ENCODE assay signal across 10 mouse cellular contexts in genomic region chr10:93190475-93191262, GRCm38 (mm10). TPM values are rescaled to one million over a fixed set of nuclear protein-coding genes. Genes with fewer than 3 reads are reported as not detected.
A peak's percentile ranks its signal among the peaks of the same experiment; 100 is the strongest.
DNase-seq lines count a peak whose midpoint lies in the region; ATAC-seq lines count a peak whose summit lies in the region.
"Had no signal": no experiment of that assay in that cellular context is flagged by ENCODE, and none has a peak within 500 bp of the region (broad histone marks: within the 10 kb centered on the region; RNA-seq: fewer than 3 reads in every experiment).

No protein-coding gene starts in this region.

- H3K4me2 ChIP-seq in midbrain, embryonic 13.5 days (replicated peaks): no peak overlapping the region
- H3K4me2 ChIP-seq in midbrain, embryonic 14.5 days (ENCODE audit: low read length): no peak overlapping the region
- peak overlapping the region; percentile 11 for H3K4me2 ChIP-seq in liver, embryonic 15.5 days
- H3K4me2 ChIP-seq in stomach, embryonic 16.5 days (ENCODE audit: low read depth, low read length): no peak overlapping the region
- H3K4me2 ChIP-seq in forebrain, embryonic 14.5 days (ENCODE audit: low read length): no peak overlapping the region

- 65% methylated on average over 8 of the region's 8 CpGs for WGBS in heart, embryonic 10.5 days
- WGBS in midbrain, embryonic 13.5 days: 82% methylated on average over 8 of the region's 8 CpGs
- 86% methylated on average over 8 of the region's 8 CpGs for WGBS in midbrain, embryonic 14.5 days
- WGBS in liver, embryonic 15.5 days (ENCODE audit: insufficient replicate concordance): 20% methylated on average over 8 of the region's 8 CpGs
- WGBS in stomach, embryonic 16.5 days: 69% methylated on average over 8 of the region's 8 CpGs
- 85% methylated on average over 8 of the region's 8 CpGs for WGBS in forebrain, embryonic 14.5 days

- H3K9ac ChIP-seq in midbrain, embryonic 13.5 days (replicated peaks): no peak overlapping the region
- H3K9ac ChIP-seq in midbrain, embryonic 14.5 days (replicated peaks; ENCODE audit: low read length): no peak overlapping the region
- H3K9ac ChIP-seq in liver, embryonic 15.5 days: no peak overlapping the region
- H3K9ac ChIP-seq in stomach, embryonic 16.5 days (ENCODE audit: low read length): 0 out of 2 replicates have a peak overlapping the region, but pooled peaks have one; percentile 13
- H3K9ac ChIP-seq in forebrain, embryonic 14.5 days (ENCODE audit: low read length): no peak overlapping the region

- H3K27me3 ChIP-seq in heart, embryonic 10.5 days (ENCODE audit: insufficient read depth, poor library complexity, severe bottlenecking): no peaks in the 10 kb centered on the region
- H3K27me3 ChIP-seq in midbrain, embryonic 13.5 days: no peaks in the 10 kb centered on the region
- H3K27me3 ChIP-seq in midbrain, embryonic 14.5 days (ENCODE audit: control insufficient read depth, insufficient read depth, low read length): no peaks in the 10 kb centered on the region
- no peaks in the 10 kb centered on the region for H3K27me3 ChIP-seq in liver, embryonic 15.5 days
- H3K27me3 ChIP-seq in stomach, embryonic 16.5 days (ENCODE audit: control insufficient read depth, insufficient read depth, low read length): no peaks in the 10 kb centered on the region
- H3K27me3 ChIP-seq in forebrain, embryonic 14.5 days (replicated peaks; ENCODE audit: control insufficient read depth, insufficient read depth, low read length): no peaks in the 10 kb centered on the region

- H3K27ac ChIP-seq in heart, embryonic 10.5 days: peak overlapping the region; percentile 59; the same call in 1 of the 2 replicates
- no peak overlapping the region; the same call in 1 of the 2 replicates for H3K27ac ChIP-seq in midbrain, embryonic 13.5 days
- H3K27ac ChIP-seq in midbrain, embryonic 14.5 days (replicated peaks; ENCODE audit: low read depth, low read length): no peak overlapping the region
- peak overlapping the region; percentile 70 for H3K27ac ChIP-seq in liver, embryonic 15.5 days (replicated peaks)
- H3K27ac ChIP-seq in stomach, embryonic 16.5 days (ENCODE audit: low read length): no peak overlapping the region; the same call in 1 of the 2 replicates
- no peak overlapping the region for H3K27ac ChIP-seq in forebrain, embryonic 14.5 days (ENCODE audit: low read depth, low read length)

- no peaks in the 10 kb centered on the region for H3K36me3 ChIP-seq in heart, embryonic 10.5 days
- H3K36me3 ChIP-seq in midbrain, embryonic 13.5 days: no peaks in the 10 kb centered on the region
- H3K36me3 ChIP-seq in midbrain, embryonic 14.5 days (ENCODE audit: control insufficient read depth, insufficient read depth, low read length): no peaks in the 10 kb centered on the region
- no peaks in the 10 kb centered on the region for H3K36me3 ChIP-seq in liver, embryonic 15.5 days (replicated peaks)
- no peaks in the 10 kb centered on the region for H3K36me3 ChIP-seq in stomach, embryonic 16.5 days (ENCODE audit: control insufficient read depth, insufficient read depth, low read length)
- H3K36me3 ChIP-seq in forebrain, embryonic 14.5 days (ENCODE audit: control insufficient read depth, insufficient read depth, low read length): no peaks in the 10 kb centered on the region

- no peak for DNase-seq in heart, embryonic 10.5 days (ENCODE audit: low spot score)
- no peak for DNase-seq in heart, postnatal 25 days (ENCODE audit: low spot score)
- DNase-seq in midbrain, embryonic 14.5 days: no peak
- no peak for DNase-seq in forebrain, embryonic 14.5 days (ENCODE audit: low spot score)
- DNase-seq: cerebellum, adult 9-10 months; kidney, adult 2 months had no signal

- intact Hi-C loops in heart, postnatal 25 days (cut with DNase I): no loop called here

- no peak overlapping the region for H3K4me3 ChIP-seq in heart, embryonic 10.5 days
- no peak overlapping the region for H3K4me3 ChIP-seq in midbrain, embryonic 13.5 days (replicated peaks)
- no peak overlapping the region for H3K4me3 ChIP-seq in midbrain, embryonic 14.5 days (replicated peaks; ENCODE audit: low read depth, low read length)
- no peak overlapping the region for H3K4me3 ChIP-seq in liver, embryonic 15.5 days (replicated peaks)
- H3K4me3 ChIP-seq in stomach, embryonic 16.5 days (replicated peaks; ENCODE audit: low read length): no peak overlapping the region
- no peak overlapping the region for H3K4me3 ChIP-seq in forebrain, embryonic 14.5 days (ENCODE audit: low read depth, low read length)

- H3K9me3 ChIP-seq in heart, embryonic 10.5 days: no peaks in the 10 kb centered on the region
- H3K9me3 ChIP-seq in midbrain, embryonic 13.5 days: no peaks in the 10 kb centered on the region
- no peaks in the 10 kb centered on the region for H3K9me3 ChIP-seq in midbrain, embryonic 14.5 days (ENCODE audit: control insufficient read depth, low read length)
- H3K9me3 ChIP-seq in liver, embryonic 15.5 days (replicated peaks): no peaks in the 10 kb centered on the region
- H3K9me3 ChIP-seq in stomach, embryonic 16.5 days (replicated peaks; ENCODE audit: control insufficient read depth, low read length): no peaks in the 10 kb centered on the region
- H3K9me3 ChIP-seq in forebrain, embryonic 14.5 days (replicated peaks; ENCODE audit: control insufficient read depth, low read length): no peaks in the 10 kb centered on the region

- ATAC-seq in midbrain, embryonic 13.5 days: peak; percentile 40; the same call in 1 of the 2 replicates
- no peak for ATAC-seq in midbrain, embryonic 14.5 days (ENCODE audit: low FRiP score, low TSS enrichment)
- ATAC-seq in liver, embryonic 15.5 days (ENCODE audit: insufficient read depth): peak; percentile 49; the same call in 1 of the 2 replicates
- ATAC-seq in stomach, embryonic 16.5 days (ENCODE audit: insufficient read depth, low FRiP score): peak; percentile 38; the same call in 1 of the 2 replicates
- ATAC-seq in activated CD4-positive, CD25-positive, alpha-beta regulatory T cell, adult 4 months: no peak
- no peak for ATAC-seq in forebrain, embryonic 14.5 days

- peaks cover 52% of the 10 kb centered on the region for H3K4me1 ChIP-seq in heart, embryonic 10.5 days
- peaks cover 35% of the 10 kb centered on the region for H3K4me1 ChIP-seq in midbrain, embryonic 13.5 days (replicated peaks)
- H3K4me1 ChIP-seq in midbrain, embryonic 14.5 days (ENCODE audit: control insufficient read depth, insufficient read depth, low read length): peaks cover 14% of the 10 kb centered on the region
- H3K4me1 ChIP-seq in liver, embryonic 15.5 days (replicated peaks): peaks cover 64% of the 10 kb centered on the region
- H3K4me1 ChIP-seq in stomach, embryonic 16.5 days (ENCODE audit: control insufficient read depth, insufficient read depth, low read length): peaks cover 19% of the 10 kb centered on the region
- H3K4me1 ChIP-seq in forebrain, embryonic 14.5 days (ENCODE audit: control insufficient read depth, insufficient read depth, low read length): peaks cover 7% of the 10 kb centered on the region

RNA-seq across cellular contexts. Expression of gene Cdk17, which starts 30.0 kb away (rescaled TPM):
- 16.4 and 20.0 TPM in 2 replicates for polyA plus RNA-seq in heart, embryonic 10.5 days (2016; fragmentation: Nextera tagmentation; extraction: Ambion mirVana)
- total RNA-seq in heart, postnatal 25 days (2021): 10 to 100 TPM; 16.2 to 19.7 TPM
- 40.7 and 46.3 TPM in 2 replicates for polyA plus RNA-seq in midbrain, embryonic 13.5 days (2015; fragmentation: Nextera tagmentation; extraction: Ambion mirVana)
- 57.0 and 67.8 TPM in 2 replicates for polyA plus RNA-seq in midbrain, embryonic 14.5 days (2014; fragmentation: Nextera tagmentation; extraction: Ambion mirVana)
- polyA plus RNA-seq in liver, embryonic 15.5 days (2015; fragmentation: Nextera tagmentation; extraction: Ambion mirVana): 10.1 and 11.0 TPM in 2 replicates
- polyA plus RNA-seq in stomach, embryonic 16.5 days (2015; fragmentation: Nextera tagmentation; extraction: Ambion mirVana): 13.0 and 14.2 TPM in 2 replicates
- polyA plus RNA-seq in activated CD4-positive, CD25-positive, alpha-beta regulatory T cell, adult 4 months (2017; shearing (Covaris generic)): 10 to 100 TPM; 32.3 to 44.2 TPM
- 52.5 and 53.8 TPM in 2 replicates for polyA plus RNA-seq in forebrain, embryonic 14.5 days (2014; fragmentation: Nextera tagmentation; extraction: Ambion mirVana)

Comparison
In these comparisons a context has a peak if more than half of its experiments do, and no peak if none do; other contexts are left out.
1. ATAC-seq: peak in midbrain, embryonic 13.5 days (single experiment), liver, embryonic 15.5 days (single experiment) and stomach, embryonic 16.5 days (single experiment); none in midbrain, embryonic 14.5 days (single experiment), activated CD4-positive, CD25-positive, alpha-beta regulatory T cell, adult 4 months (single experiment) and forebrain, embryonic 14.5 days (single experiment).
2. H3K27ac ChIP-seq: peak in heart, embryonic 10.5 days (single experiment) and liver, embryonic 15.5 days (single experiment); none in midbrain, embryonic 13.5 days (single experiment), midbrain, embryonic 14.5 days (single experiment), stomach, embryonic 16.5 days (single experiment) and forebrain, embryonic 14.5 days (single experiment).